Mouse (Mus musculus): Measurements from ENCODE around the gene Fcrla. TPM values are rescaled to one million over a fixed set of nuclear protein-coding genes. Genes with fewer than 3 reads are reported as not detected.
"Not testable (repeated sequence)": the region's sequence is repeated elsewhere in the genome, so short reads cannot be mapped to it uniquely, and the experiment has no call there.

Gene Fcrla
- polyA plus RNA-seq (2014; fragmentation: Nextera tagmentation; extraction: Ambion mirVana) = not detected in 2 replicates

- DNase-seq (ENCODE audit: low spot score) = no peak
- Histone ChIP-seq H3K9me3 (ENCODE audit: control insufficient read depth, low read length) (no peaks in the 10 kb centered on the region), H3K27ac (ENCODE audit: low read depth, low read length) (no peak within 1 kb of the TSS), H3K9ac (ENCODE audit: low read length) (no peak within 1 kb of the TSS), H3K4me3 (ENCODE audit: low read depth, low read length) (no peak within 1 kb of the TSS), H3K36me3 (ENCODE audit: control insufficient read depth, insufficient read depth, low read length) (no peaks in the 10 kb centered on the region), H3K27me3 (ENCODE audit: control insufficient read depth, insufficient read depth, low read length) (no peaks in the 10 kb centered on the region), H3K4me2 (ENCODE audit: low read depth) (no peak within 1 kb of the TSS), H3K4me1 (ENCODE audit: control insufficient read depth, insufficient read depth, low read length) (no peaks in the 10 kb centered on the region)
- 71% methylated on average over 3 of the region's 3 CpGs for WGBS
- ATAC-seq (ENCODE audit: insufficient read depth, low FRiP score, low TSS enrichment) = no peak
Observed at GRCm38 (mm10) chr1:170927378-170927777, at the start of gene Fcrla. Fcrla (minus strand) TSS chr1:170927583.

- Histone ChIP-seq H3K27me3 (ENCODE audit: control insufficient read depth, insufficient read depth, low read length) (no peaks in the 10 kb centered on the region), H3K36me3 (ENCODE audit: control insufficient read depth, insufficient read depth, low read length) (no peaks in the 10 kb centered on the region), H3K9ac (ENCODE audit: low read length) (no peak within 1 kb of the TSS), H3K4me3 (ENCODE audit: low read depth, low read length) (no peak within 1 kb of the TSS), H3K9me3 (ENCODE audit: control insufficient read depth, low read length) (no peaks in the 10 kb centered on the region), H3K4me2 (ENCODE audit: low read depth) (no peak within 1 kb of the TSS), H3K27ac (ENCODE audit: low read depth, low read length) (no peak within 1 kb of the TSS), H3K4me1 (ENCODE audit: control insufficient read depth, insufficient read depth, low read length) (no peaks in the 10 kb centered on the region)
- ATAC-seq (ENCODE audit: insufficient read depth, low FRiP score, low TSS enrichment) (no peak), DNase-seq (ENCODE audit: low spot score) (no peak)
- 90% methylated on average over 5 of the region's 5 CpGs for WGBS
Observed at GRCm38 (mm10) chr1:170976447-170976846, 49.1 kb upstream of the Fcrla start, which contains the start of gene Fcgr2b. Fcgr2b (minus strand) TSS chr1:170976547.

GRCm38 (mm10) chr1:170975751-170976161, 48.4 kb upstream of the Fcrla start:
- Histone ChIP-seq H3K4me1 (ENCODE audit: control insufficient read depth, insufficient read depth, low read length) (no peaks in the 10 kb centered on the region), H3K4me3 (ENCODE audit: low read depth, low read length) (no peak overlapping the region), H3K9ac (ENCODE audit: low read length) (no peak overlapping the region), H3K36me3 (ENCODE audit: control insufficient read depth, insufficient read depth, low read length) (no peaks in the 10 kb centered on the region), H3K9me3 (ENCODE audit: control insufficient read depth, low read length) (no peaks in the 10 kb centered on the region), H3K27ac (ENCODE audit: low read depth, low read length) (no peak overlapping the region), H3K27me3 (ENCODE audit: control insufficient read depth, insufficient read depth, low read length) (no peaks in the 10 kb centered on the region), H3K4me2 (ENCODE audit: low read depth) (no peak overlapping the region)
- WGBS = 74% methylated on average over 7 of the region's 7 CpGs
- DNase-seq (ENCODE audit: low spot score) (no peak), ATAC-seq (ENCODE audit: insufficient read depth, low FRiP score, low TSS enrichment) (no peak)

- H3K9me3 ChIP-seq (ENCODE audit: control insufficient read depth, low read length); H3K27ac ChIP-seq (ENCODE audit: low read depth, low read length); ATAC-seq (ENCODE audit: insufficient read depth, low FRiP score, low TSS enrichment); H3K27me3 ChIP-seq (ENCODE audit: control insufficient read depth, insufficient read depth, low read length); DNase-seq (ENCODE audit: low spot score); H3K36me3 ChIP-seq (ENCODE audit: control insufficient read depth, insufficient read depth, low read length); H3K4me1 ChIP-seq (ENCODE audit: control insufficient read depth, insufficient read depth, low read length); H3K4me2 ChIP-seq (ENCODE audit: low read depth); H3K4me3 ChIP-seq (ENCODE audit: low read depth, low read length); H3K9ac ChIP-seq (ENCODE audit: low read length): not testable (repeated sequence)
- WGBS = 84% methylated on average over 2 of the region's 2 CpGs
Observed at GRCm38 (mm10) chr1:170975350-170975749, 48.0 kb upstream of the Fcrla start.

GRCm38 (mm10) chr1:170974736-170975135, 47.4 kb upstream of the Fcrla start:
- WGBS = 95% methylated on average over 2 of the region's 2 CpGs
- no peaks in the 10 kb centered on the region for H3K9me3 ChIP-seq (ENCODE audit: control insufficient read depth, low read length)
- no peak overlapping the region for H3K4me2 ChIP-seq (ENCODE audit: low read depth)
- no peaks in the 10 kb centered on the region for H3K36me3 ChIP-seq (ENCODE audit: control insufficient read depth, insufficient read depth, low read length)
- no peak overlapping the region for H3K9ac ChIP-seq (ENCODE audit: low read length)
- H3K4me3 ChIP-seq (ENCODE audit: low read depth, low read length) = no peak overlapping the region
- no peak overlapping the region for H3K27ac ChIP-seq (ENCODE audit: low read depth, low read length)
- ATAC-seq (ENCODE audit: insufficient read depth, low FRiP score, low TSS enrichment) (no peak), DNase-seq (ENCODE audit: low spot score) (no peak)
- no peaks in the 10 kb centered on the region for H3K4me1 ChIP-seq (ENCODE audit: control insufficient read depth, insufficient read depth, low read length)
- no peaks in the 10 kb centered on the region for H3K27me3 ChIP-seq (ENCODE audit: control insufficient read depth, insufficient read depth, low read length)

- ATAC-seq (ENCODE audit: insufficient read depth, low FRiP score, low TSS enrichment) (no peak), DNase-seq (ENCODE audit: low spot score) (no peak)
- Histone ChIP-seq H3K36me3 (ENCODE audit: control insufficient read depth, insufficient read depth, low read length) (no peaks in the 10 kb centered on the region), H3K4me2 (ENCODE audit: low read depth) (no peak overlapping the region), H3K4me1 (ENCODE audit: control insufficient read depth, insufficient read depth, low read length) (no peaks in the 10 kb centered on the region), H3K27ac (ENCODE audit: low read depth, low read length) (no peak overlapping the region), H3K9me3 (ENCODE audit: control insufficient read depth, low read length) (no peaks in the 10 kb centered on the region), H3K4me3 (ENCODE audit: low read depth, low read length) (no peak overlapping the region), H3K9ac (ENCODE audit: low read length) (no peak overlapping the region), H3K27me3 (ENCODE audit: control insufficient read depth, insufficient read depth, low read length) (no peaks in the 10 kb centered on the region)
- WGBS = 88% methylated on average over 8 of the region's 8 CpGs
Observed at GRCm38 (mm10) chr1:170974171-170974570, 46.8 kb upstream of the Fcrla start.

GRCm38 (mm10) chr1:170972936-170973335, 45.6 kb upstream of the Fcrla start:
- DNase-seq (ENCODE audit: low spot score) (no peak), ATAC-seq (ENCODE audit: insufficient read depth, low FRiP score, low TSS enrichment) (no peak)
- no peak overlapping the region for H3K9ac ChIP-seq (ENCODE audit: low read length)
- no peak overlapping the region for H3K4me3 ChIP-seq (ENCODE audit: low read depth, low read length)
- H3K27ac ChIP-seq (ENCODE audit: low read depth, low read length) = no peak overlapping the region
- no peaks in the 10 kb centered on the region for H3K27me3 ChIP-seq (ENCODE audit: control insufficient read depth, insufficient read depth, low read length)
- H3K4me1 ChIP-seq (ENCODE audit: control insufficient read depth, insufficient read depth, low read length) = no peaks in the 10 kb centered on the region
- 87% methylated on average over 4 of the region's 4 CpGs for WGBS
- H3K4me2 ChIP-seq (ENCODE audit: low read depth) = no peak overlapping the region
- no peaks in the 10 kb centered on the region for H3K36me3 ChIP-seq (ENCODE audit: control insufficient read depth, insufficient read depth, low read length)
- H3K9me3 ChIP-seq (ENCODE audit: control insufficient read depth, low read length) = no peaks in the 10 kb centered on the region

GRCm38 (mm10) chr1:170972494-170972893, 45.1 kb upstream of the Fcrla start:
- Histone ChIP-seq H3K4me1 (ENCODE audit: control insufficient read depth, insufficient read depth, low read length) (no peaks in the 10 kb centered on the region), H3K4me2 (ENCODE audit: low read depth) (no peak overlapping the region), H3K27ac (ENCODE audit: low read depth, low read length) (no peak overlapping the region), H3K9ac (ENCODE audit: low read length) (no peak overlapping the region), H3K9me3 (ENCODE audit: control insufficient read depth, low read length) (no peaks in the 10 kb centered on the region), H3K4me3 (ENCODE audit: low read depth, low read length) (no peak overlapping the region), H3K36me3 (ENCODE audit: control insufficient read depth, insufficient read depth, low read length) (no peaks in the 10 kb centered on the region), H3K27me3 (ENCODE audit: control insufficient read depth, insufficient read depth, low read length) (no peaks in the 10 kb centered on the region)
- WGBS = 83% methylated on average over 6 of the region's 6 CpGs
- ATAC-seq (ENCODE audit: insufficient read depth, low FRiP score, low TSS enrichment) (no peak), DNase-seq (ENCODE audit: low spot score) (no peak)

- Histone ChIP-seq H3K4me3 (ENCODE audit: low read depth, low read length) (no peak overlapping the region), H3K9ac (ENCODE audit: low read length) (no peak overlapping the region), H3K4me2 (ENCODE audit: low read depth) (no peak overlapping the region), H3K27me3 (ENCODE audit: control insufficient read depth, insufficient read depth, low read length) (no peaks in the 10 kb centered on the region), H3K9me3 (ENCODE audit: control insufficient read depth, low read length) (no peaks in the 10 kb centered on the region), H3K27ac (ENCODE audit: low read depth, low read length) (no peak overlapping the region), H3K4me1 (ENCODE audit: control insufficient read depth, insufficient read depth, low read length) (no peaks in the 10 kb centered on the region), H3K36me3 (ENCODE audit: control insufficient read depth, insufficient read depth, low read length) (no peaks in the 10 kb centered on the region)
- ATAC-seq (ENCODE audit: insufficient read depth, low FRiP score, low TSS enrichment) (no peak), DNase-seq (ENCODE audit: low spot score) (no peak)
- WGBS = 59% methylated on average over 1 of the region's 1 CpGs
Observed at GRCm38 (mm10) chr1:170968576-170968975, 41.2 kb upstream of the Fcrla start.
